Mouse (Mus musculus) testis, adult 2 months (tissue): ENCODE data around the gene Susd2. TPM values are rescaled to one million over a fixed set of nuclear protein-coding genes. Genes with fewer than 3 reads are reported as not detected.

Experiments used
- H3K27ac ChIP-seq: fragments of 200-500 bp; 2 replicates; pipeline ENCODE4 v1.5.1; 2012; ENCODE audit warnings: low read depth, low read length; ENCODE audit not compliant: control insufficient read depth, insufficient read depth
- H3K27me3 ChIP-seq: fragments of 200-500 bp; 2 replicates; pipeline ENCODE4 v1.6.1; 2012; ENCODE audit warnings: mild to moderate bottlenecking, low read length, moderate library complexity; ENCODE audit not compliant: control insufficient read depth, insufficient read depth
- H3K36me3 ChIP-seq: fragments of 200-500 bp; 2 replicates; pipeline ENCODE4 v1.6.1; 2012; ENCODE audit warnings: mild to moderate bottlenecking, low read length; ENCODE audit not compliant: control insufficient read depth, insufficient read depth
- H3K4me1 ChIP-seq: fragments of 200-500 bp; 2 replicates; pipeline ENCODE4 v1.6.1; 2012; ENCODE audit warnings: low read length; ENCODE audit not compliant: control insufficient read depth, insufficient read depth
- H3K4me3 ChIP-seq: fragments of 200-500 bp; 2 replicates; pipeline ENCODE4 v1.5.1; 2012; ENCODE audit warnings: low read depth, mild to moderate bottlenecking, low read length, moderate library complexity, mixed read lengths; ENCODE audit not compliant: control insufficient read depth
- CTCF ChIP-seq: fragments of 200-500 bp; IDR thresholded peaks from 2 replicates; pipeline ENCODE4 v1.5.1; 2012; ENCODE audit warnings: low read depth, mild to moderate bottlenecking, inconsistent platforms, low read length, moderate library complexity; ENCODE audit not compliant: control insufficient read depth, insufficient read depth, insufficient replicate concordance
- POLR2A ChIP-seq: fragments of 200-500 bp; IDR thresholded peaks from 2 replicates; pipeline ENCODE4 v1.6.1; 2012; ENCODE audit warnings: low read depth, mild to moderate bottlenecking, inconsistent platforms, low read length, moderate library complexity; ENCODE audit not compliant: control insufficient read depth
- polyA plus RNA-seq: library from polyadenylated mRNA; depleted of rRNA; stranded (reverse); fragments of >200 nt; gene quantifications from 2 replicates; pipeline ENCODE4 v1.2.3, GENCODE M21; 2012

The Susd2 gene
- polyA plus RNA-seq, 1 experiment, result 4.0 TPM

DNA sequence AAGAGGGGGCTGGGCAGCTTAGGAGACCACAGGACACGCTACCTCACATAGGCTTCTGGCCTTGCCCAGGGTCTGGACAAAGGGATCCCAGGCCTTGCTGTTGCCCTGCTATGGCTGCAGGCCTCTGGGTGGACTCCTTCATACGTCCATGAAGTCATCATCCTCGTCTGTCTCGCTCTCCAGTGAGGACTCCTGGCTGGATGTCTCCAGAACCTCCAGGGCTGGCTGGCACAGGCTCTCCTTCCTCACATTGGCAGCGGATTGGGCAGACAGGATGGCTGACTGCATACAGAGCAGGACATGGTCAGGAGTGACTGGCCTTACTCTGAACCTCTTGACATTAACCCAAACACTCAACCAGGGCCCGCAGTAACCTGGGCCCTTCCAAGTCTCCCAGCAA lies 2.6 kb upstream of the Susd2 start:
- Histone ChIP-seq H3K4me1 (peaks cover 2% of the 10 kb centered on the region; the same call in 1 of the 2 replicates), H3K36me3 (no peaks in the 10 kb centered on the region; the same call in none of the 2 replicates), H3K27ac (no peak overlapping the region), H3K27me3 (no peaks in the 10 kb centered on the region), H3K4me3 (no peak overlapping the region)
- no peak for TF ChIP-seq CTCF
- no peak for TF ChIP-seq POLR2A

GRCm38 (mm10) chr10:75645616-75646015 lies 1.8 kb upstream of the Susd2 start:
- TF ChIP-seq CTCF (no peak), POLR2A (no peak)
- Histone ChIP-seq H3K27me3 (no peaks in the 10 kb centered on the region), H3K4me1 (peaks cover 2% of the 10 kb centered on the region; the same call in 1 of the 2 replicates), H3K4me3 (no peak overlapping the region), H3K36me3 (no peaks in the 10 kb centered on the region; the same call in 1 of the 2 replicates), H3K27ac (no peak overlapping the region)

- Histone ChIP-seq H3K27ac (no peak overlapping the region), H3K36me3 (no peaks in the 10 kb centered on the region), H3K4me3 (no peak overlapping the region), H3K4me1 (peaks cover 2% of the 10 kb centered on the region; the same call in 1 of the 2 replicates), H3K27me3 (no peaks in the 10 kb centered on the region)
- TF ChIP-seq CTCF, result no peak
- no peak for TF ChIP-seq POLR2A
Measured at GRCm38 (mm10) chr10:75642891-75643290, 917 bp downstream of the Susd2 start.

DNA sequence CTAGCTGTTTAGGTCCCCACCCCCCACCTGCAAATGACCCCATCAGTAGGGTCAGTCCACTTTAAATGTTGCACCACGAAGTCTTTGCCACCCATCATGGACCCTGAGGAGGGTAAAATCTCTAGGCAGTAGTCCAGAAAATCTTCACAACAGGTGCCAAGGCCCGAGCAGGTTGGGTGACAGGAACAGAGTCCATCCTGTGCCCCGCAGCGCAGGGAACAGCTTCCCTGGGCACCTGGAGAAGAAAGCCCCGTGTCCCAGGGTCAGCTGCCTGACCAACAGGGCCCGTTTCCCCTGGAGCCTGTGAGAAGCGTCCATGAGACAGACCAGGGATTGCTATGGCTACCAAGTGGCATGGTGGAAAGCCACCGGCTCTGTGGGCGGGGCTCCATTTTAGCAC lies 1.4 kb downstream of the Susd2 start:
- H3K4me3 ChIP-seq, result no peak overlapping the region
- peaks cover 2% of the 10 kb centered on the region; the same call in 1 of the 2 replicates for H3K4me1 ChIP-seq
- H3K27me3 ChIP-seq, result no peaks in the 10 kb centered on the region
- TF ChIP-seq CTCF, result no peak
- TF ChIP-seq POLR2A, result no peak
- no peak overlapping the region for H3K27ac ChIP-seq
- H3K36me3 ChIP-seq, result no peaks in the 10 kb centered on the region

GRCm38 (mm10) chr10:75641721-75642222 lies 2.0 kb downstream of the Susd2 start:
- Histone ChIP-seq H3K4me1 (peaks cover 2% of the 10 kb centered on the region; the same call in 1 of the 2 replicates), H3K27me3 (no peaks in the 10 kb centered on the region), H3K36me3 (no peaks in the 10 kb centered on the region), H3K4me3 (no peak overlapping the region), H3K27ac (no peak overlapping the region)
- TF ChIP-seq CTCF, result no peak
- TF ChIP-seq POLR2A, result no peak

DNA sequence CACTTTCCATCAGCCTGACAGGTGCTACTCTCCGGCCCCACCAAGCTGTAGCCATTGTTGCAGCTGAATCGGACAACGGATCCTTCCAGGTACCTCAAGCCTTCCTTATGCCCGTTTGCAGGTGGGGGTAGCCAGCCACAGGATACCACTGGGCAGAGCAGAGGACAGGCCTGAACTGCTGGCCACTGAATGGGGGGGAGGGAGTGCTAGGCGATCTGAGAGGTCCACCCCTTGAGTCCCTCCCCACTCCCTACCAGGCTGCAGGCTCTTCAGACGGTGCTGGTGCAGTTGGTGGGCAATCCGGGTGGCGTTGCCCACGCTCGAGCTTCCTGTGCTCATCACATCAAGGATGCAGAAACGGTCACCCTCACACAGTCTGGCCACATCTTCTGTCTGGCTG lies 6.1 kb downstream of the Susd2 start:
- Histone ChIP-seq H3K4me1 (peaks cover 19% of the 10 kb centered on the region), H3K4me3 (no peak overlapping the region), H3K27ac (no peak overlapping the region), H3K27me3 (no peaks in the 10 kb centered on the region), H3K36me3 (no peaks in the 10 kb centered on the region)
- TF ChIP-seq CTCF, result no peak
- TF ChIP-seq POLR2A, result no peak

DNA sequence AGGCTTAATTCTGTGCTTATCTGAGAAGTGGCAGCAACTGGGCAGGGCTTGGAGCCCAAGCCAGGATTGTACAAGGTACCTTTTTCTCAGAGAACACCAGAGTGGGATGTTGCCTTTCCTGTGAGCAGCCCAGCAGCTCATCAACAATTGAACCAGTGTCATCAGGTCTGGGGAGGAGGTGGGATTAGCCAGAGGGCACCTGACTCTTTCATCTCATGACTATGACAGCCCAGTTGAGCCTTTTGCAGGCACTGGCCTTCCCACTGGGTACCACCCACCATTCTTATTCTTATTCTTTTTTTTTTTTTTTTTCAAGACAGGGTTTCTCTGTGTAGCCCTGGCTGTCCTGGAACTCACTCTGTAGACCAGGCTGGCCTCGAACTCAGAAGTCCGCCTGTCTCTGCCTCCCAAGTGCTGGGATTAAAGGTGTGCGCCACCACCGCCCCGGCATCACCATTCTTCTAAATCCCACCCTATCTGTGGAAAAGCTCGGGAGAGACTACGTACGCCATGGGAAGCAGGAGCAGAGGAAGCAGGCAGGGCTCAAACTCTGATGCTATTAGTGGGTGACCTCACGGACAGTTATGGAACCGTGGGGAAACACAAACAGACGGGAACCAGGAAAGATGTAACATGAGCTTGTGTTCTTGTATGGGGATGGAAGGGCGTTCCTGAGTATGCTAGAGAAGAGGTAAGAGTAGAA lies 7.6 kb downstream of the Susd2 start:
- H3K36me3 ChIP-seq, result no peaks in the 10 kb centered on the region

More for the DNA sequence above, 7.6 kb downstream of the Susd2 start:
- Histone ChIP-seq H3K27ac (no peak overlapping the region), H3K27me3 (no peaks in the 10 kb centered on the region), H3K4me1 (peaks cover 19% of the 10 kb centered on the region), H3K4me3 (no peak overlapping the region)
- TF ChIP-seq CTCF (no peak), POLR2A (no peak)
